Mouse (Mus musculus): Measurements from ENCODE around the gene Efnb2.
A peak's percentile ranks its signal among the peaks of the same experiment; 100 is the strongest.

The Efnb2 gene

DNA sequence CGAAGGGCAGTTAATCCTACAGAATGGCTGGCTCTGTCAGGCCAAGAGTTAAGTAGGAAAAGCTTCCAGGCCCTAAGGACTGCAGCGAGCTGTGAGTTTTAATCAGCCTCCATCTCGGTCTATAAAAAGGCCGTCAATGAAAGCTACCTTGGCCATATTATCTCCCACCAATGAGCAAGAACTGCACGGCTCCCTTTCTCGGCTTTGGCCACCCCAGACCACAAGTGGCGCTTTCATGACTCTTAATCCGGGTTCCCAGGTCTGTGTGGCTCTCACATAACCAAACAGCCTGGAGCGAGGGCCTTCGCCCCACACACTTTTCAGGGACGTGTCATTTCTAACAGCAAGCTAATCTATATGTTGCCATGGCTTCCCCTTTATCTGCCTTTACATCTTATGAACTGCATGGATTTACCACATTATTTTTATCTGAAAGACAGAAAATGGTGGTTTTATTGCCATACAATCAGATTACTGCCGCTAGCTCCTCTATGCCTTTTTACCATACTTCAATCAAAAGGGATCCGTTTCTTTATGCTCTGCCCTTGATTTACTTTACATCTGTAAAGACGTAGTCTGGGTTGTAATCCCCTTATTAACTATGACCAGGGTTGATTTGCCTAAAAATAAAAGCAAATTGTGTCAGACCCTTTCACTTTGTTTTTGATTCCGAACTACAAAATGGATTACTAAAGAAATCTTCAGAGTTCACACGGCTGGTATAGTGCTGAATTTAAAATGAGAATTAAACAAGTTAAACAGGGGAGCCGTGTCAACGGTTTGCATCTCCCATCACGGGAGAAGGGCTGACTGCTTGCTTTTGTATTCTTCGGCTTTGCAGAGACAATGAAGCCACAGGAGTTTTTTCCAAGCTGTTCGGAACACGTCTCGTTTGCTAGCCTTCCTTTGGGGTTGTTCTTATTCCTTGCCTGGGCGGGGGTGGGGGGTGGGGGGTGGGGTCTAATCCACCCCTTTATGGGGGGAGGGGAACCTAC lies 5.4 kb downstream of the Efnb2 start:
- DNase-seq (ENCODE audit: low read depth, low spot score): peak; percentile 87

GRCm38 (mm10) chr8:8653906-8654489 lies 7.0 kb downstream of the Efnb2 start:
- DNase-seq (ENCODE audit: low read depth, low spot score): no peak

DNA sequence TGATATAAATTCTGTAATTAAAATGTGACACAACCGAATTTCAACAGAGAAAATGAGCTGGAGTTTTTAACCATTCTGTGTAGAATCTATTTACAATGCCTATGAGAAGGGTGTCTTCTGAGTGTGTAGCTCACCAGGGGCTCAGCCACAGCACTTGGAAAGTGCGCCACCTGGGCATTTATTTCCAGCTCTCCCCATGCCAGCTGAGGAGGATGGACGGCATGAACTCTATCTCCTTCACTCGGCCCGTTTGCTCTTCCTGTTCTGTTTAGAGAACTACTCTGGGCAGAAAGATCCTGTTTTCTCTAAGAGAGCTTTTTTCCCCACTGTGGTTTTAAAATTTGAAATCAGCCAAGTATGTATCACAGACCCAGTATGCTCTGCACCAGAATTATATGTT lies 7.7 kb downstream of the Efnb2 start:
- DNase-seq (ENCODE audit: low read depth, low spot score): no peak

GRCm38 (mm10) chr8:8652388-8652787 lies 8.7 kb downstream of the Efnb2 start:
- no peak for DNase-seq (ENCODE audit: low read depth, low spot score)

- DNase-seq (ENCODE audit: low read depth, low spot score): peak; percentile 59
Observed at GRCm38 (mm10) chr8:8649944-8650343, 11.1 kb downstream of the Efnb2 start.

- DNase-seq (ENCODE audit: low read depth, low spot score): no peak
Observed at GRCm38 (mm10) chr8:8649536-8649935, 11.5 kb downstream of the Efnb2 start.

- no peak for DNase-seq (ENCODE audit: low read depth, low spot score)
Observed at GRCm38 (mm10) chr8:8648686-8649085, 12.4 kb downstream of the Efnb2 start.

GRCm38 (mm10) chr8:8647824-8648223 lies 13.2 kb downstream of the Efnb2 start:
- DNase-seq (ENCODE audit: low read depth, low spot score): no peak

GRCm38 (mm10) chr8:8647319-8647718 lies 13.7 kb downstream of the Efnb2 start:
- no peak for DNase-seq (ENCODE audit: low read depth, low spot score)

DNA sequence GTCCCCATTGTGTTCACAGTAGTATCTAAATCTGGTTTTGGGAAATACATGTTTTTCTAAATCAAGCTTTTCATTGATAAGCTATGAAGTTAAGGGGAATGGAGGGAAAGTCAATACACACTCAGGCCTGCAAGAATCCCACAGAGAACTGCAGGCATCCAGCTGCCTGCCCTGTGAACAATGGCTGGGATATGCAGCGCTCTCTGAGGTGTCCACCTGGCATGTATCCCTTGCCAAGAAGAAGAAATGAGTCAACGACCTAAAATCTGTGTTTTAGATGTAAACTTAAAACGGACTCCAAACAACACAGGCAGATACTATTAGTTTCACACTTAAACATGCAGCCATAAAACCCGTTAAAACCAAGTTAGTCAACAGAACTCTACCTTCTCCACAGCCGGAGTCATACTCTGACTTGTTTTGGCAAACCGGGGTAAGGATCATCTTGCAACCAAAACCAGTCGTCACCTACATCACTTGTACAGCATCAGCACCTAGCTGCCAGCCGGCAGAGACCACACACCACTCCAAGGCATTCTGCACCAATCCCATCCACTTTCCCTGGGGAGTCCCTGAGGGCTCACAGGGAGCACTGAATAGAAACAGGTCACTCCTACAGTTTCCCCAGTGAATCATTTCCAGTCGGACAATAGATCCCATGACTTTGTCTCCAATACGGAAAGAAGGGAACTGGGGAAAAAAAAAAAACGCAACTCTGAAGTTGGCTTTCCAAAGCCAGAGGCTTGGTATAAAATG lies 16.7 kb downstream of the Efnb2 start:
- DNase-seq (ENCODE audit: low read depth, low spot score): no peak

- peak; percentile 17 for DNase-seq (ENCODE audit: low read depth, low spot score)
Observed at GRCm38 (mm10) chr8:8640264-8640588, 20.8 kb downstream of the Efnb2 start.

DNA sequence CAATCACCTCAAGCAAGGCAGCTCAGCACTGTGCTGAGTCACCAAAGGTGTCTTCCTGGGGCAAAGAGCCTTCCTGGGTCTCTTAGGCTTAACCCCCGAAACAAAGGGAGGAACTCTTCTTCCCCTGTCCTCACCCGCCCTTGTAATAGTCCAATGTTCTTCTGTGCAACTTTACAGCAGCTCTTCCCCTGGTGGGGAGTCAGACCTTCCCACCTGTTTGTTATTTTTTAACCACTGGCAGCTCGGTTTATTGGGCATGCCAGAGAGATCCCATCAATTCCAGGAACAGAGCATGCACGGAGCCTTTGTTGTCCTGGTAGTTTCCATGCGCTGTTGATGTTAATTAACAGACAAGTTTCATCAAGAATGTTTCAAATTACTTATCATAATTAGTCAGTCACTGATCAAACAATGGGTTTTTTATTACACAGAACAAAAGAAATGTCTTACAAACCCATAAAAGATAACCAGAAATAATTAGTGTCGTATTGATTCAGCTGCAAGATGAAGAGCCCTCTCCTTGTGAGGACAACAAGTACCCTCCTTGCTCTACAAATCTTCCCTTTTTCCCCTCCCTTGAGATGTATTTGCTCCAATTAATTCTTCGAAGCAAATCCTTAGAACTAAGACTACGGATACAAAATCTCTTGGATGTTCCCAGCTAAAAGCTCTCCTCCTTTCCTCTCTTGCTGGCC lies 21.3 kb downstream of the Efnb2 start:
- peak; percentile 22 for DNase-seq (ENCODE audit: low read depth, low spot score)

GRCm38 (mm10) chr8:8631394-8631793 lies 29.6 kb downstream of the Efnb2 start:
- no peak for DNase-seq (ENCODE audit: low read depth, low spot score)

GRCm38 (mm10) chr8:8624017-8624416 lies 37.0 kb downstream of the Efnb2 start:
- DNase-seq (ENCODE audit: low read depth, low spot score): no peak

GRCm38 (mm10) chr8:8623486-8623885 lies 37.6 kb downstream of the Efnb2 start:
- no peak for DNase-seq (ENCODE audit: low read depth, low spot score)

- no peak for DNase-seq (ENCODE audit: low read depth, low spot score)
Observed at GRCm38 (mm10) chr8:8622476-8622875, 38.6 kb downstream of the Efnb2 start.

DNA sequence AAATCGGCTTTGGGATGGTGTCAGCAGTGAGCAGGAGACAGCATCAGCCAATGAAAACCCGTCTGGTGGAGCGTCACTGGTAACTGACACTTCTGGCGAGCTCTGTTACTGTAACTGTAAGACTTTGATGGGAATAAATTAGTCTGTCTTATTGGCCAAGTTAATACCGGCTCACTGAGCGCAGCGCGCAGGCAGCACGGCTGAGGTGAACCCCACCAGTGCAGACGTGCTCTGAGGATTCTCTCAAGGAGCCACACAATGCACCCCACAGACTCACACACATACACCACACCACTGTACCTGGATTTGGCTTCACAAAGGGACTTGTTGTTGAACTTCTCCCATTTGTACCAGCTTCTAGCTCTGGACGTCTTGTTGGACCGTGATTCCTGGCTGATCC lies 39.0 kb downstream of the Efnb2 start:
- no peak for DNase-seq (ENCODE audit: low read depth, low spot score)

GRCm38 (mm10) chr8:8621236-8621917 lies 39.7 kb downstream of the Efnb2 start:
- DNase-seq (ENCODE audit: low read depth, low spot score): no peak

GRCm38 (mm10) chr8:8620536-8620935 lies 40.5 kb downstream of the Efnb2 start:
- DNase-seq (ENCODE audit: low read depth, low spot score): peak; percentile 38

- peak; percentile 80 for DNase-seq (ENCODE audit: low read depth, low spot score)
Observed at GRCm38 (mm10) chr8:8619221-8620194, 41.5 kb downstream of the Efnb2 start.

Data from R1 (cell line).